Comparison of ENCODE assay signal across 10 mouse cellular contexts in genomic region chr17:5575518-5575917, GRCm38 (mm10).
DNase-seq lines count a peak whose midpoint lies in the region; ATAC-seq lines count a peak whose summit lies in the region.
"Had no signal": no experiment of that assay in that cellular context is flagged by ENCODE, and none has a peak within 500 bp of the region (broad histone marks: within the 10 kb centered on the region; RNA-seq: fewer than 3 reads in every experiment).

No protein-coding gene starts in this region.

- no peak overlapping the region for H3K4me2 ChIP-seq in intestine, embryonic 16.5 days (ENCODE audit: low read depth, low read length)
- H3K4me2 ChIP-seq: neural tube, embryonic 12.5 days had no signal

- no peaks in the 10 kb centered on the region for H3K36me3 ChIP-seq in intestine, embryonic 16.5 days (ENCODE audit: control insufficient read depth, insufficient read depth, low read length)
- H3K36me3 ChIP-seq: neural tube, embryonic 12.5 days had no signal

- H3K9me3 ChIP-seq in intestine, embryonic 16.5 days (ENCODE audit: control insufficient read depth, low read length) = no peaks in the 10 kb centered on the region
- H3K9me3 ChIP-seq: neural tube, embryonic 12.5 days had no signal

- no peak overlapping the region for H3K4me3 ChIP-seq in intestine, embryonic 16.5 days (ENCODE audit: low read length)
- H3K4me3 ChIP-seq: neural tube, embryonic 12.5 days had no signal

- no peaks in the 10 kb centered on the region for H3K27me3 ChIP-seq in intestine, embryonic 16.5 days (replicated peaks; ENCODE audit: control insufficient read depth, insufficient read depth, low read length)
- H3K27me3 ChIP-seq: neural tube, embryonic 12.5 days had no signal

- no peak overlapping the region for H3K9ac ChIP-seq in intestine, embryonic 16.5 days (ENCODE audit: low read depth, low read length)
- H3K9ac ChIP-seq: neural tube, embryonic 12.5 days had no signal

- no peak overlapping the region for H3K27ac ChIP-seq in intestine, embryonic 16.5 days (ENCODE audit: low read length)
- H3K27ac ChIP-seq: neural tube, embryonic 12.5 days had no signal

- H3K4me1 ChIP-seq in intestine, embryonic 16.5 days (ENCODE audit: control insufficient read depth, insufficient read depth, low read length) = 0 out of 2 replicates have a peak, but pooled peaks cover 3% of the 10 kb centered on the region
- H3K4me1 ChIP-seq: neural tube, embryonic 12.5 days had no signal

- WGBS in intestine, embryonic 16.5 days = 70% methylated on average over 4 of the region's 4 CpGs

- no peak for ATAC-seq in intestine, embryonic 16.5 days
- ATAC-seq: CD4-positive, CD25-positive, alpha-beta regulatory T cell, adult 4 months had no signal

- DNase-seq in kidney, adult 11 months = peak; percentile 37
- no peak for DNase-seq in kidney, adult 9 months
- DNase-seq in ZHBTc4 (ENCODE audit: low read depth, low spot score) = peak; percentile 6
- DNase-seq in cerebellum, adult 9-10 months = peak; percentile 74
- DNase-seq in lung, adult 18-20 months = peak; percentile 44 to 66
- no peak for DNase-seq in thymus, postnatal 10 days (ENCODE audit: low spot score in 2 of 2)
- DNase-seq in gastrocnemius, postnatal 25 days = no peak

Comparison
In these comparisons a context has a peak if more than half of its experiments do, and no peak if none do; other contexts are left out.
1. DNase-seq: peak in kidney, adult 11 months (single experiment), ZHBTc4 (single experiment), cerebellum, adult 9-10 months (single experiment) and lung, adult 18-20 months (2 of 2); none in kidney, adult 9 months (single experiment), thymus, postnatal 10 days (0 of 2) and gastrocnemius, postnatal 25 days (single experiment).